Mouse (Mus musculus) embryo, embryonic 10 days (tissue): ENCODE measurements around the gene Nkiras2.
"Not testable (repeated sequence)": the region's sequence is repeated elsewhere in the genome, so short reads cannot be mapped to it uniquely, and the experiment has no call there.

Source experiments
- DNase-seq: peaks from one replicate; pipeline ENCODE4 v3.0.0-alpha.2; 2015; ENCODE audit warnings: low spot score

Nkiras2 gene

DNA sequence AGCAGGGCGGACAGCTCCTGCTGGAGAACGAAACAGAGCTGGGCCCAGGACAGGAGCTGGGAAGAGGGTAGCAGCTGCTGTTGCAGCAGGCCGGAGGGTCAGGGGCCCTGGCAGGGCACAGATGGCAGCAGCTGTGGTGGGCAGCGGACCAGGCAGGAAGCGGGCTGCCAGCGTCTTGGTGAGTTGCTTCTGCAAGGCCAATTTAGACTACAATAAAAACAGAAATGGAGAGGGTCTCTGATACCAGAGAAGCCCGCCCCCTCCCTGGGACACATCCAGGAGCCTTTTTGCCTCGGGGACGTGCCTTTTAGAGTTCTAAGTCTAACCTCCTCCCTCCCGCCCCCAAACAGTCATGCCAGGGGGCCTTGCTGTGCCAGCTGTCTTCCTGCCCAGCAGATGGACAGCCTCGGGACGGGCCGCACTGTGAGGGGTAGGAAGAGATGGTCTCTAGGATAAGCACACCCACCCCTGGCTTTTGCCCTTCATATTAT is 9.9 kb downstream of the Nkiras2 start:
- no peak for DNase-seq

DNA sequence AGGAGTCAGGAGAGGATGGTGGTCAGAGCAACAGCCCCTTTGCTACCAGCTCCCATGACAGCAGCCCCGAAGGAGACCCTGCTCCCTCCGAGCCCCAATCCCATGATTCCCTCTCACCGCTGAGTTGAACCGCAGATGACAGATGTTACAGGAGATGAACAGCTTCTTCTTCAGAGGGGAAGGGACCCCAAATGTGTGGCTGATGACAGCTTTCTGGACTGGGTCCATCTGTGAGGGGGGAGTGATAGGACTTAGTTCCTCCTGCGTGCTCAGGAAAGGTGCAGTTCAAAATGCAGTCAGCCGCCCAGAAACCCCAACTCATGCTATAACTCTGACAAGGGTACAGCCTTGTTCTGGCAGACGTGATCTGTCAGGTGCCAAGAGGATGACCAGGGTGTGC is 15.5 kb downstream of the Nkiras2 start:
- no peak for DNase-seq

DNA sequence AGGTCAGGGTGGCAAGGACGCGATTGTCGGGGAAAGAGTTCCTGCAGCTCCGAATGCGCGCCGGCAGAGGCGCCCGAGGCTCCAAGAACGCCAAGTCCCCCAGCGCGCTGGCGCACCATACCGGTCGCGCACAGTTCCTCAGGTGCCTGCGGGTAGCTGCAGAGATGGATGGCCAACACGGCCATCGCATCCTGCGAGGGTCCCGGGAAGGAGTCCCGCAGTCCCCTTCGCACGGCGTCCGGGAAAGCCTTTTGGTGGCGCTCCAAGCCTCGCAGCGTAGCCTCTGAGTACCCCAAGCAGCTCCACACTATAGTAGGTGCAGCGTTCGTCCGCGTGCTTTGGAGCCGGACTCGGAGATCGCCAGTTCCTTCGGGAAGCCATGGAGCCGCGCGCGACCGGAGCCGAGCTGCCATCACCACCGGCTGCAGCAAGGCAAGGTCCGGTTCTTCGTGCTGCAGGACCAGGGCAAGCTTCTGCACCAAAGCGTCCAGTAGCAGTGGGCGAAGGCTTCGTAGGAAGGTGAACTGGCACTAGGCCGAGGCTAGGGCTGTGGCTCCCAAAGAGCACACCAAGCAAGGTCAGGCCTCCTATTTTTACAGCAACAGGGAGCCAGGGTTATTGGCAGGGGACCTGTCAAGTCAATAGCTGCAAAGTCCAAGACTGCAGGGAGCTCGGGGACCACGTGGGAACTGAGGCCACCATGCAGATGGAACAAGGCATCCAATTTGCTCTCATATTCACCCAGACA is 21.3 kb downstream of the Nkiras2 start:
- DNase-seq: peak; percentile 82

DNA sequence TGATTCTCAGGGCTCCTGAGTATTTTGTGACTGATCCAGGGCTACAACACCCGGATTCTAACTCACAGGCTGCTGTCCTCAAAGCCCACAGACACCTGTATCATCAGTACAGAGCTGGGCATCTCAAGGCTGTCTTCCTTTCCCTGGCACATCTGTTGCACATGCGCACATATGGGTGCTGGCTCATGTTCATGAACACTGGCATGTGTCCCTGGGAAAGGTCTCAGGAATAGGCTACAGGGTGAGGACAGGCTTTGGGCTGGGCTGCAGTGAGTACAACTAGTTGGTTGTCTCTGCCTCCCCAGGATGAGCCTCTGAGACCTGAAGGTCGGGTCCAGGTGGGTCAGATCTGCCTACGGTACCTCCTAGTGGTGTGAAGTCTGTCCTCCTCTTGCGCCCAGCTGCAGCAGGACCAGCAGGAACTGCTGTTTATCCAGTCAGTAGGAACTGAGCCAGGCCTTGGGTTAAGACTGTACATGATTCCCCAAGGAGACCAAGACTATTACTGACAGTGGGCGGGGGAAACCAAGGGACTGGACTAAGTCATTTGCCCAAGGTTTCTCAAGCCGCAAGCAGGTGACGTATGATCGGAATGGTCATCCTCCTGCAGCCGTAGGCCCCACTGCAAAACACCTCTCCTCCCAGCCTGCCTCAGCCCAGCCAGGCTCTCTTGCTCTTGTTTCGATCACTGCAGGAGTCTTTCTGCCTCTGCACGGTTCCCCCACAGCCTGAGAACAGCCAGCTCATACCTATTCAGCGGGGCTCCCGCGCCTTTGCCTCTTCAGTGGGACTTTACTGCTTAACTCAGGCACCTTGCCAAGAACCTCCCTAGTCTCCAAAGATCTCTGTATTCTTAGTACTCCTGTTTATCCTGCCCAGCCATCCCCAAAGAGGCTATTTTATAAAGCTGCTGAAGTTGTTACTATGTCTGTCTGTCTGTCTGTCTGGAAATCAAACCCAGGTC is 24.9 kb downstream of the Nkiras2 start:
- no peak for DNase-seq

GRCm38 (mm10) chr11:100646265-100646664 is 27.2 kb downstream of the Nkiras2 start:
- peak; percentile 76 for DNase-seq

GRCm38 (mm10) chr11:100648405-100648804 is 29.4 kb downstream of the Nkiras2 start:
- no peak for DNase-seq

DNA sequence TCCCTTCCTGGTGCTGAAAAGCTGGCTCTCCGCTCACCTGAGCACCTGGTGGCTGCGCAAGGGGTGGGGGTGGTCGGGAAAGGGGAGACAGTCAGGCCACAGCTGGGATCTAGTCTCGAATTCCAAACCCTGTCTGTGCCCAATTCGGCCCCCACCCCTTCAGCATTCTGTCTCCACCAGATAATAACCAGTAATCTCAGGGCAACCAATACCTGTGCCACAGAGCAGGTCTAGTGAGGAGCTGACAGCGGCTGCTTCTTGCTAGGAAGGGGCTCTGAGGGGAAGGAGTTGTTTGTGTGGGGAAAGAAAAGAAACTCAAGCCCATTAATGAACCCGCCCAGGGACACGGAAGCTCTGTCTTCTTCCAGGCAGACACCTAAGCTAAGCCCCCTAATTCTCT is 32.2 kb downstream of the Nkiras2 start:
- no peak for DNase-seq

DNA sequence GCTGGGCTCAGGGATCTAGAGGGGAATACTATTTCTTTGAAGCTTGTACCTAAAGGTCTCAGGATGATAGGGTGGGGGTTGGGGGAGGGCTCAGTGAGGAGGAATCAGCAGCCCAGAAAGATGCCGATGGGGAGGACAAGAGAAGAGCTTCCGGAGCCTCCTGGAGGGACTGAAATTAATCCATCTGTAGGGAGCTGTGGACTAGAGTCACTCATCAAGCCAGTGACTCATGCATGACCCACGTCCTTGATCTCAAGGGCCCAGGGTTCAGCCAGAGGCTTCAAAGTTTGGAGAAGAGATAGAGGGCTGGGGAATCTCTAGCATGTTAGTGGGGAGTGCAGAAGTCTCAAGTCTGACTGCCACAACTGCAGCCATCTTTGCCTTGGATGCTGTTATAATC is 32.7 kb downstream of the Nkiras2 start:
- no peak for DNase-seq

GRCm38 (mm10) chr11:100655589-100655988 is 36.5 kb downstream of the Nkiras2 start:
- not testable (repeated sequence) for DNase-seq

DNA sequence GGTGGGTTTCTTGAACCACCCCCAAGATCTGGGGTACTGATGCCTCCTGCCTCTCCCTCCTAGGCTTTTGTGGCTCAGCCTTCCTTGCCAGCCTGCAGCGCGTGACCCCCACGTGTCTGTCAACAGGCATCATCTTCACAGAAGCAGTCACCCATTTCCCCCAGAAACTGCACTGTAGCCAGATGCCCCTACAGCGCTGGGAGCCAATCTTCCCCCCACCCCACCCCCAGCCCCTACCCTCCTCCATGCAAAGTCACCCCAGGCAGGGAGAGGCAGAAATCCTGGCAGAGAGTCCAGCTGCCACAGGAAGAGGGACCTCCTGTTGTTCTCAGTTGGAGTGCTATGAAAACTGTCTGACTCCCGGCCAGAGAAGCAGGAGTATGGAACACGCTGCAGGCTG is 37.4 kb downstream of the Nkiras2 start:
- peak; percentile 22 for DNase-seq

DNA sequence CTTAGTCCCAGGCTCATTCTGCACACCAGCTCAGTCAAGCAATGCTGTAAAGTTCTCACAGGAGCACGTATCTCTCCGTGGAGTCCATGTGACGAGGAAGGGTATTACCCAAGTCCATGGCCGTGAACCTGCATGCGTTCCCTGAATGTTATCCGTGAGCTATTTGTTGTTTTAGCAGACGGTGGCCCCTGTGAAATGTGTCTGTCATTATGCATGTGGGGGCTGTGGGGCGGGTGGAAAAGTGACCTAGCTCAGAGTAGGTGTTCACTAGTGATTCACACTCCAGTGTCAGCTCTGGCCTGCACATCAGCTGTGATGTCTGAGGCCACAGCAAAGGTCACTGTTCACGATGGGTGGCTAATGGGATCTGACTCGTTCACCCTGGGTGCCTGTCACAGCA is 40.8 kb downstream of the Nkiras2 start:
- DNase-seq: no peak

DNA sequence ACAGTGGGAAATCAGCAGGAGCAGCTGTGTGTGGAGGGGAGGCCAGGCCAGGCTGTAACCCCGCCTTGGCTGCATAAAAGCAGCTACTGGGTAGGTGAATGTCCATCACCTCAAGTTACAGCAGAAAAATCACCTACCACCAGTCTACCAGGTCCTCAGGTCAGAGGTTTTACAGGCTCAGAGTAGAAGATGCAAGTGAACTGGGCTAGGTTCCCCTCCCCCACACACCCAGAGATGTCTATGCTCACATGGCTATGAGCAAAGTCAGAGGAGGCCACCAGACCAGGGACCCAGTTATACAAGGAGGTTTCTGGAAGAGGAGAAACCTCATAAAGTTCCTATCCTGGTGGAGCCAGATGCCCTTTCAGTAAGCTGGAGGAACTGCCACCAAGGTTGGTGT is 52.0 kb downstream of the Nkiras2 start:
- DNase-seq: no peak

DNA sequence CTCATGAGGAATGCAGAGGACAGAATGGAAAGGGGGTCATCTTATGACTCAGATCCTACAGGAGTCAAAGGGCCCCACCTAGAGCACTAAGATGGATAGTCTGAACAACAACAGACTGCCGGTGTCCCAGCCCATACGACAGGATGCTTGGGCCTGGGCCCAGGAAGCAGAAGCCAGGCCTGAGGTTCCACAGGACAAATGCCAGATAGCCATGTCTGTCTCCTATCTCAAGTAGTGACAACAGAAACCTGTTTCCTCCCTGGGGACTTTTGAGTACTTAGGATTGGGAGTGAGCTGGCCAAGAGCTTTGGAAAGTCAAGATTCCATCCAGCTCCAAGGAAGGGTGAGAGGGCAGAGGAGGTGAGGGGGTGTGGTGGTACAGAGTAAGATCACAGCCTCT is 52.9 kb downstream of the Nkiras2 start:
- DNase-seq: no peak

GRCm38 (mm10) chr11:100673169-100673568 is 54.1 kb downstream of the Nkiras2 start:
- DNase-seq: peak; percentile 55
